Mouse (Mus musculus) stomach, postnatal 0 days (tissue): Measurements from ENCODE around the gene Rnd2.

Source experiments
- CTCF ChIP-seq: IDR thresholded peaks from 2 replicates; pipeline ENCODE4 v1.5.1; 2016; ENCODE audit warnings: antibody characterized with exemption, low read depth, mild to moderate bottlenecking, moderate library complexity
- EP300 ChIP-seq: optimal IDR thresholded peaks from 2 replicates; pipeline ENCODE3; 2016; ENCODE audit warnings: antibody characterized with exemption

GRCm38 (mm10) chr11:101452093-101452774 lies 12.6 kb upstream of the Rnd2 start:
- TF ChIP-seq CTCF (no peak), EP300 (no peak)
